Mouse (Mus musculus): ENCODE results near the gene Zbtb8a.

The Zbtb8a gene

DNA sequence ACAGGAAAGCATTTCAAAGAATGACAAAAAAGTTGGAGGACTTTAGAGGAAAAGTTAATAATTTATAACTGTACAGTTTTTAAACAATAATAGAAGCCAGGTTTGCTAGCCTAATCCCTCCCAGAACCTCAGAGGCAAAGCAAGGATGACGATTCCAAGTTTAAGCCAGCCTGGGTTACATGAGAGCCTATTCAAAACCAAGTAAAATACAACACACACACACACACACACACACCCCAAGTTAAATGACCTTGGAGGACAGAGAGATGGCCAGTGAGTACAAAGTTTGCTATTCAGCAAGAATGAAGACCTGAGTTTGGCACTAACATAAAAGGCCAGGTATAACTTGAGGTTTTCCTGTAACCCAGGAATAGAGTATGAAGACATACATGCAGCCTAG lies 51.7 kb downstream of the Zbtb8a start:
- DNase-seq = no peak

DNA sequence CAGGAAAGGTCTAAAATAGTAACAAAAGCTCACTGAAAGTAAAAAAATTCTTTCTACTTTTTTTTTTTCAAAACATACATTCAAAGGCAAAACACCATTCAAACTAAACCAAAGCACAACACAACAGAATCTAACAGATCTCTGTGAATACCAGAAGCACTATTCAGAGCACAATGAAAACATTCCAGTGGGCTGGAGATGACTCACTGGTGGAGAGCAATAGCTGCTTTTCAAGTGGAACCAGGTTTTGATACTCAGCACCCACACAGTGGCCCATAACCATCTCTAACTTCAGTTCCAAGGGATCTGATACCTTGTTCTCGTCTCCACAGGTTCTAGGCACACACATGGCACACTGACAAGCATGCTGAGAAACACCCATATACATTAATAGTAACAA lies 53.2 kb downstream of the Zbtb8a start:
- no peak for DNase-seq

DNA sequence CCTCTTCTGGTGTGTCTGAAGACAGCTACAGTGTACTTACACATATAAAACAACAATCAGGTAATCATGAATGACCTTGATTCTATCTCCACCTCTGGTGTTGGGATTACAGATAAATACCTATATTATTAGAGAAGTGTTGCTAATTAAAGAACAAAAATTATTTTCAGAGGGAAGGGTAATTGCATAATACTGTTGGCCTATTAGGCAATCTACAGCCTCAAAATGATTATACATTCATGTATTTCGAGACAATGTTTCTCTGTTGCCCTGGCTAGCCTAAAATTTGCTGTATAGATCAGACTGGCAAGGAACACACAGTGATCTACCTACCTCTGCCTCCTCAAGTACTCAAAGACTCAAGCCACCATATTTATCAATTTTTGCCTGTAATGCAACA lies 54.4 kb downstream of the Zbtb8a start:
- no peak for DNase-seq

DNA sequence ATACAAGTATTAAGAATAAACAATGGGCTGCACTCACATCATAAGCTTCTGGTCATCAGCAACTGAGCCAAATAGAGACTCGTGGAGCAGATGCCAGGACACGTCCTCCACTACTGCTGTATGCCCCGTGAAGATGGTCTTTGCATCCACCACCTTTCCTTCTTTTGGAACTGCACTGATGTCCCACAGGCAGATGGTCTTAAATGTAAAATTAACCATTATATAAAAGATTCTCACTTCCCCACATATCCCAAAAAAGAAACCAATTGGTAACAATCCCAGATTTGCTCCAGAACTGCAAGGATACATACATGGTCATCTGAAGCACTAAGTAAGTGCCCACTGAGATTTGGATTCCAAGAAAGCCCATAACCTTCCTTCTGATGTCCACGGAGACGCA lies 55.9 kb downstream of the Zbtb8a start:
- no peak for DNase-seq

DNA sequence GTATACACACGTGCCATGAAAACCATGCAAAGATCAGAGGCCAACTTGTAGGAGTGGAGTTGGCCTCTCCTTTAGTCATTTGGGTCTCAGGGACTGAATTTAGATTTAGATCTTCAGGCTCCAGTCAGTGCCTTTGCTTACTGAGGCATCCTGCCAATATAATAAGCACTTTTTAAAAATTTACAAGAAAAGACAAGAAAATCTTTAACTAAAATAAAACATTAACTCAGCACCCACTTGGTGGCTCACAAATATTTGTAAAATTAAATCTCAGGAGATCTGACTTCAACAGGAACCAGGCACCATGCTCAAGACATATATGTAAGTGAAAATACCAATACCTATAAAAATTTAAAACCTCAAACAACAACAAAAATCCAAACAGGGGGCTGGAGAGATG lies 57.0 kb downstream of the Zbtb8a start:
- no peak for DNase-seq

DNA sequence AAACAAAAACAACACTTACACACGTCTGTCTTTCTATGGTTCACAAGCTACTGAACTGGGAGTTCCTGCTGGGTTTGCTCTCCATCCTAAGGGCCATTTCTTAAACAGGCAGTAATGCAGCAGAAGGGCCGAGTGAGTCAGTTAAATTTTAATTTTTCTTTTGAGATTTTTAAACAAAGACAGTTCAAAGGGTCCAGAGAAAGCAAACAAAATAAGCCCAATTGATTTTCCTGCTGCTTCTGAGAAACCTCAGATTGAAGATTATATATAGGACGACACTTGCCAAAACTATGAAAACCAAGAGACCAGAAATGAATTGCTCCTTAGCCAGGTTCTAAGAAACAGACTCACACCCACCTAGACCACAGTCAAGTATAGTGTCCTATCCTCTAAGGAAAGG lies 64.0 kb downstream of the Zbtb8a start:
- DNase-seq = no peak

DNA sequence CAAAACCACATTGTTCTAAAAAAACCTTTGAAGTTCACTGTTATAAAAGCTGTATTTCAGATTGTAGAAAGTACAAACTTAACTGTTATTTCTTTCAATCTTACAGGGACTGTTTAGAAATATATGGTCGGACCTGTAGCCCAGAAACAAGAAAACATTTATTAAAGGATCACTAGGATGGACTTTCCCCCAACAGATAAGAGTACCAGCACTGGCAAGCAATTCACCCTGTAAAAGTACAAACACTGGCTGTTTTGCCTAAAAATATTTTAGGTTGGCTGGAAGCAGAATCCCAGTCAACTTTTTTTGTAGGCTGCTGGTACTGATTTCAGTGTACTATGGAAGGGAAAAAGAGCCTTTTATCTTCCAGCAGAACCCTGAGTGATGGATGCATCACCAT lies 70.0 kb downstream of the Zbtb8a start:
- no peak for DNase-seq

DNA sequence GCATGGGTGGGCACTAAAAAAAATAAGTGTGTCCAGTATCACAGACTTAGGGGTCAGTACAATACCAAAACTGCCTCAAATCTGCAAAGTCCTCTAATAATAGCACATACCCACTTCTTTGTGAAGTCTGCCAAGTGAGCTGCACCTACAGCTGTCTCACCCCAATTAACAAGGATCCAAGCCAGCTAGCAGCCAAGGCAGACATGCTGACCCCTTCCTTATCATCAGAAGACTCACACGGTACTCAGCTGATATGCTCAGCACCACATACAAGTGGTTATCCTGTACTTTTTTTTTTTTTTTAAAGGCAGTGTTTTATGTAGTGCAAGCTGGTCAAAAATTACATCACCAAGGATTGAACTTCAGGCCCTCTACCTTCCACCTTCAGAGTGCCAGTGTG lies 73.6 kb downstream of the Zbtb8a start:
- no peak for DNase-seq

DNA sequence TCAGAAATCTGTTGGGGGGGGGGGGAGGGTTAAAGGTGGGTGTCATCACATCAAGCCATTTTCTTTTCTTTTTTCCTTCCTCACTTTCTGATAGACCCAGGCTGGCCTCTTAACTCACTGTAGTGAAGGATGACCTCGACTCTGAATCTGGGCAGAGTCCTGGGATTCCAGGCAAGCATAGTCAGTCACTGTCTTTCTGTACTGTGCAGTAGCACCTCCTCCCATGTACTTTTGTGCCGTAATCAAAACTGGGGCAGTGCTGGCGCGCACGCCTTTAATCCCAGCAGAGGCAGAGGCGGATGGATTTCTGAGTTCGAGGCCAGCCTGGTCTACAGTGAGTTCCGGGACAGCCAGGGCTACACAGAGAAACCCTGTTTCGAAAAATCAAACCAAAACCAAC lies 74.1 kb downstream of the Zbtb8a start:
- DNase-seq = no peak
